Mouse (Mus musculus): ENCODE measurements around the gene Gm3285.

Gm3285 gene

GRCm38 (mm10) chr10:77861675-77862074 is at the start of gene Gm3285:
Gene Gm3285 (plus strand): TSS chr10:77861975.
- DNase-seq (ENCODE audit: extremely low spot score), result no peak

- no peak for DNase-seq (ENCODE audit: extremely low spot score)
Measured at GRCm38 (mm10) chr10:77814382-77814781, 47.4 kb upstream of the Gm3285 start, which contains the start of gene Gm2696. Gene Gm2696 (plus strand): TSS chr10:77814682.

GRCm38 (mm10) chr10:77815514-77815913 is 46.3 kb upstream of the Gm3285 start:
- peak; percentile 14 for DNase-seq (ENCODE audit: extremely low spot score)

GRCm38 (mm10) chr10:77818523-77818922 is 43.3 kb upstream of the Gm3285 start:
- DNase-seq (ENCODE audit: extremely low spot score), result no peak

GRCm38 (mm10) chr10:77819203-77819602 is 42.6 kb upstream of the Gm3285 start:
- no peak for DNase-seq (ENCODE audit: extremely low spot score)

GRCm38 (mm10) chr10:77826951-77827350 is 34.8 kb upstream of the Gm3285 start, which contains the start of gene Krtap10-4:
Gene Krtap10-4 (minus strand): TSS chr10:77827095.
- no peak for DNase-seq (ENCODE audit: extremely low spot score)

- no peak for DNase-seq (ENCODE audit: extremely low spot score)
Measured at GRCm38 (mm10) chr10:77835647-77836046, 26.1 kb upstream of the Gm3285 start, which contains the start of gene Krtap10-10. Gene Krtap10-10 (plus strand): TSS chr10:77835947.

GRCm38 (mm10) chr10:77839006-77839405 is 22.8 kb upstream of the Gm3285 start:
- DNase-seq (ENCODE audit: extremely low spot score), result no peak

- DNase-seq (ENCODE audit: extremely low spot score), result no peak
Measured at GRCm38 (mm10) chr10:77846503-77846902, 15.3 kb upstream of the Gm3285 start, which contains the start of gene Gm36176. Gene Gm36176 (plus strand): TSS chr10:77846803.

GRCm38 (mm10) chr10:77846961-77847360 is 14.8 kb upstream of the Gm3285 start:
- DNase-seq (ENCODE audit: extremely low spot score), result no peak

GRCm38 (mm10) chr10:77847538-77847937 is 14.2 kb upstream of the Gm3285 start:
- no peak for DNase-seq (ENCODE audit: extremely low spot score)

- no peak for DNase-seq (ENCODE audit: extremely low spot score)
Measured at GRCm38 (mm10) chr10:77852559-77852958, 9.2 kb upstream of the Gm3285 start, which contains the start of gene Gm10318. Gene Gm10318 (plus strand): TSS chr10:77852859.

GRCm38 (mm10) chr10:77864067-77864761 is 2.4 kb downstream of the Gm3285 start:
- peak; percentile 83 for DNase-seq (ENCODE audit: extremely low spot score)

GRCm38 (mm10) chr10:77864762-77865143 is 3.0 kb downstream of the Gm3285 start:
- no peak for DNase-seq (ENCODE audit: extremely low spot score)

GRCm38 (mm10) chr10:77867546-77867945 is 5.8 kb downstream of the Gm3285 start:
- DNase-seq (ENCODE audit: extremely low spot score), result no peak

- DNase-seq (ENCODE audit: extremely low spot score), result no peak
Measured at GRCm38 (mm10) chr10:77869651-77870050, 7.9 kb downstream of the Gm3285 start.

GRCm38 (mm10) chr10:77878985-77879384 is 17.2 kb downstream of the Gm3285 start:
- DNase-seq (ENCODE audit: extremely low spot score), result no peak

- no peak for DNase-seq (ENCODE audit: extremely low spot score)
Measured at GRCm38 (mm10) chr10:77880305-77880704, 18.5 kb downstream of the Gm3285 start.

- no peak for DNase-seq (ENCODE audit: extremely low spot score)
Measured at GRCm38 (mm10) chr10:77882553-77882952, 20.8 kb downstream of the Gm3285 start.

- no peak for DNase-seq (ENCODE audit: extremely low spot score)
Measured at GRCm38 (mm10) chr10:77886007-77886747, 24.4 kb downstream of the Gm3285 start.

GRCm38 (mm10) chr10:77890987-77891565 is 29.3 kb downstream of the Gm3285 start:
- no peak for DNase-seq (ENCODE audit: extremely low spot score)

- DNase-seq (ENCODE audit: extremely low spot score), result no peak
Measured at GRCm38 (mm10) chr10:77895562-77895961, 33.8 kb downstream of the Gm3285 start.
